Mouse (Mus musculus) hindlimb bud, embryonic 11.5 days (tissue): Measurements from ENCODE around the gene Sytl3.

Experiments used
- DNase-seq: peaks from one replicate; pipeline ENCODE4 v3.0.0-alpha.2; 2012; ENCODE audit warnings: low read depth, low spot score; ENCODE audit errors: extremely low spot score

Gene Sytl3

DNA sequence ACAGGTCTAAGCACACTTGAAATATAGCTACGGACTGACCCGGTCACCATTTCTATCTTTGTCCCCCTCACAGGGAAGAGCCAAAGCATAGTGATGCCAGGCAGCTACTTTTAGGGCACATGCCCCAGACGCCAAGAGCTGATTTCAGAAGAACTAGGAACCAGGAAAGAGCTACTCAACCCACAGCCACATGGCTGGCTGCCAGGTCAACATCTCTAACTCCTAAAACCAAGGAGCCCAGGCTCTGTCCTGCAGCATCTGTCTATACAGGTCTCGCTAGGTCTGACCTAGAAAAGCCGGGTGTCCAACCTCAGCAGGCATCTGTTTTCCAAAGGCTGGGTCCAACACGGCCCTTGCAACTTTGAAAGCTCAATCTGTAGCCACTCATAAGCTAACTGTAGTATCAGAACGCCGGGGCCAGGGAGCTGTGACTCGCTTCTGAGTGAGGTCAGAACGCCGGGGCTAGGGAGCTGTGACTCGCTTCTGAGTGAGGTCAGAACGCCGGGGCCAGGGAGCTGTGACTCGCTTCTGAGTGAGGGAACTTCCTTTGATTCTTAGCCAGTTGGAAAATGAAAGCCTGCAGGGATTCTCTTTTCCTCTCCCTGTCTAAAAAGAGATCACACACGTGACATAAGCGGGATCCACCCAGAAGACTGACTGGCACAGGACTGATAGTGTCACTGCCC is 90.0 kb downstream of the Sytl3 start:
- no peak for DNase-seq

DNA sequence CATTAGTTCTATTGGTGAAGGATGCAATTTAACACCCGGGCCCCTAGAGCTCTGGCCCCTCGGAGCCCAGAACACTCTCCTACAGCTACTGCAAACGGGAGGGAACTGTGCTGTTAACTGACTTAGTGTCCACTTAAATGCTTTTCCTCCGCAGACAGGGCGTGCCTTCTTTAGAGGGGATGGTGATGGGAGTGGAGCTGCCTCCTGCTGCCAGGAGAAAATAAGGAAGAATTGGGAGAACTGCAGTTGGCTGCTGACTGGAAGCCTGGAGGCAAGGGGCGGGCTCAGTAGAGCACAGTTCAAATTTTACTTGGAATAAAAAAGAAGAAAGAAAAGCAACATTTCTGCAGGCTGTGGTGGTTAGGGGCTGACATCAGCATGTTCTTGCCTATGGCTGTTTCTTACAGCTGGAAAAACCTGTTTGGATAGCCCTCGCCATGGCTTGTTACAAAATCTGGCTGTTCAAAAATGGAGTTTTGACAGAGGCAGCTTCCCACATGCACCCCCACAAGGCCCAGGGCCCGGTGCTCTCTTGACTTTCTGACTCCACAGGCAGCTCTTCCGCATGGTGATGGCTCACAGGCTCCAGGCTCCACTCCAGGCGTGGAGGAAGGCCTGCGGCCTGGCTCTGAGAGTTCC is 92.4 kb downstream of the Sytl3 start:
- DNase-seq = no peak

DNA sequence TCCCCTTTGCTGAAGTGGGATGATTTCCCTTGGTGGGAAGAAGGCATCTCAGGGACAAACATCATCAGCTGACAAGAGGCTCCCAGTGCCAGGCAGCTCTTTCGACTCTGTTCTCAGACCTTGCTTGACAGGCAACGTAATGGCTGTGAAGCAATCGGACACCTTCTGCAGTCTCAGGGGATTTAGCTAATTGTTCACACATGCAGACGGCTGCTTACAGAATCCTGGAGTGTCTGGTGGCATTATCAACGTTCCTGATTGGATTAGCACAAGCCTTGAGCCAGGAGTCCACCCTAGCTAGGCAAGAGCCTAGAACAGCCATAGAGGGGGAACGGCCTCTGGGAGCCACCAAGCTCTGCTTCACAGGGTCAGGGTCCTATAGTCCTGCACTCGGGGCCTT is 93.5 kb downstream of the Sytl3 start:
- peak; percentile 16 for DNase-seq

DNA sequence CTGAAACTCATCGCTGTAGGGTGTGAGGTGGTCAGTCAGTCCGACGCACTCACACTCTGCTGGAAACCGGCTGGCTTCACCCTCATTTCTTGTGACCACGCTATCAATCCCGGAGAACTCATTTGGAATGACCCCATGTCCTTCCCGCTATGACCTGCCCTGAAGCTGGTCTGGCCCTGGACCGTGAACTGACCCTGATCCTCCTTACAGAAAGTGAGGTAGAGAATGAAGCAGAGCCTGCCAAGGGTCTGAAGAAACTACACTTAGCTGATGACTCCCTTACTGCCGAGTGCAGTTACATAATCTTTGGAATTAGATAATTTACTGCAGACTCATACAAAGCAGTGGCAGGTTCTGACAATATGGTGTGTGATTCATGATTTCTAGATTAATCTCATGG is 96.3 kb downstream of the Sytl3 start:
- no peak for DNase-seq

DNA sequence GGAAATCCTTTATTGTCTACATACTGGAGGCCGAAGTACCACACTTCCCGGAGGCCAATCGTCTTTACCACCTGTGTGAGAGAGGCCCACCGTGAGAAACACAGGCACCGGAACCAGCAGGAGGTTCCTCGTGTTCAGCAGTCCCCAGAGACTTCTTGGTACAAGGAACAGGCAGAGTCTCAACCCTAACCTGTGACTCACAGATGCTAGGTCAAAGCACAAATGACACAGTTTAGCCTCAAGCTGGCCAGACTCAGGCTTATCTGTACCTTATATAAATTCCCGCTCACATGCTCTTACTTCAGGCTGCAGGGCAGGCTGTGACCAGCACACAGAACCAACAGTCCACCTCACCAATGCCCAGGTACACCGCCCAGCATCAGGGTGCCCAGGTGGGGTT is 97.0 kb downstream of the Sytl3 start:
- no peak for DNase-seq

DNA sequence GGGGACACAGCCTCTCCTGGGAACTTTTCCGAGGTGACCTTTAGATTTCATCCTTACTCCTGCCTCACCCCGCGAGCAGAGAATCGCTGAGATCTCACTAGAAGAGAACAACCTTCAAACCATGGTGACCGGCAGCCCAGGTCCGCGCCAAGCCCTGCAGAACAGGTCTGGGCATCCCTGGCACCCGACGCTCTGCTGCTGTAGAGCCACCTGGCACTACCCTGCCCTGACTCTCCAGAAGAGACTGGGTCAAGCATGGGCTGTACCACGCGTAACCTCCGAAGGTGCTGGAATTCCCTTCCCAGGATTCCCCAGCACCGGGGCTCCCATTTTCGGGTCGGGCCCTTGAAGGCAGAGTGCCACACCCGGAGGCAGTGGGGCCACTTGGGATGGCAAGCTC is 99.0 kb downstream of the Sytl3 start:
- DNase-seq = no peak

DNA sequence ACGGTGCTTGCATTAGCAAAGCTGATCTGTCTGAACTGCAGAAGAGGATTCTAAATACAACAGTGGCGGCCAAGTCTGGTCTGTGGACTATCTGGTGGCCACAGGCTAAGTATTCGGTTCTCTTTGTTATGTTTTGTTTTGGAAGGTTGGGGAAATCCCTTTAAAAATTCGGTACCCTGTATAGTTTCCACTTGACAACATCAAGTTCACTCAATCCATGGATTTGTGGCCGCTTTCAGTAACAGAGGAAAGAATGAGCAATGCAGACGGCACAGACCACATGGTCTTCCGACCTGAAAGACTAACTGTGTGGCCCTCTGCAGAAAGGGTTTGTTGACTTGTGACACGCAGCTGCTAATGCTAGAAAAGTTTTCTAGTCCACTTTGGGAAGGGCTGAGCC is 100.0 kb downstream of the Sytl3 start:
- DNase-seq = no peak

DNA sequence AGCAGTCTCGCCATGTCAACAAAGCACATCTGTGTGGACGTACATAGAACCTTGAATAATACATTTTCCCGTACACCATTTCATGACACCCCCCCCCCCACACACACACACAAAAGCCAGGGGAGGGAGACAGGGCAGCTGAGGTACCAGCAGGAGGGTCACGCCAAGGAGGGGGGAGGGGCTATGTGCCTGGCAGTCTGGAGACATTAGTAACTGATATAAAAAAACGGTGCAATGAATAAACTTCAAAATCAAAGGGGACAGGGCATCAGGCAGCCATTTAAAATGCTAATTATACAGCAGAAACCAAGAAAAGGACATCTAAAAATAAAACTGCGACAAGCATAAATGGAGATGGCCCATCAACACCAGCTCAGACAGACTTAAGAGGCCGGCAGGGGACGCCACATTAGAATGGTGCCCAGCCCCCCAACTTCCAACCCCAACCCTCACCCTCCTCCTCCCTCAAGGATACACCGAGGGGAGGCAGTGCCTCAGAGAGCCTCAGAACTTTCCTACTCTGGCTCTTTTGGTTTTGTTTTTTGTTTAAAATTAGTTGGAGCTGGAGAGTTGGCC is 100.9 kb downstream of the Sytl3 start:
- DNase-seq = no peak

DNA sequence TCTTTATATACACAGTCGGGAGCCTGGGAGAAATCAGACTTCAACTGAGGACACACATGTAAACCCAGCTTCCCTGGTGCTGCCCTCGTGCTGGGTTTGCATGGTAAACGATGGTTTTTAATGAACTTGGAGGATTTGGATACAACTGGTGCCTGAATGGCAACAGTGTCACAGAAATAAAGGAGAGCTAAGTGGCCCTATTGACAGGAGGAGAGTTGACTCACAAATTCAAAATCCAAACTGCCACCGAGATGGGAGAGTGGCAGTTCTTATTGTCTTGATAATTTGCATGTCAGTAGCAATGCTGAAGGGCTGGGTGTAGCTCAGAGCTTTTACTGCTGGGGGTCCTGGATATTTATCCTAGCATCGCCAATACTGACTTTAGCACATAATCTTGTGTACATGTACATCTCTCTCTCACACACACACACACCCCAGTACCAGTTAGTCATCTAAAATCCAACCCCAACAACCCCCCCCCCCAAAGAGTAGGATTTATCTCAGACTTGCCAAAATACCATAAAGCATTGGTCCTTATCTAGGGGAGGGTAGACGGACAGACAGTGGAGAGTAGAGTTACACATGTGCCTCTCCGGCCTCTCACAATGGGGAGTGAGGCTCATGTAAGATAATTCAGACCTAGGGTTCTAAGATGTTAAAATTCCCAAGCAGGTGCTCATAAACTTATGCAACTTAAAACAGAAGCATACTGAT is 104.8 kb downstream of the Sytl3 start:
- no peak for DNase-seq

DNA sequence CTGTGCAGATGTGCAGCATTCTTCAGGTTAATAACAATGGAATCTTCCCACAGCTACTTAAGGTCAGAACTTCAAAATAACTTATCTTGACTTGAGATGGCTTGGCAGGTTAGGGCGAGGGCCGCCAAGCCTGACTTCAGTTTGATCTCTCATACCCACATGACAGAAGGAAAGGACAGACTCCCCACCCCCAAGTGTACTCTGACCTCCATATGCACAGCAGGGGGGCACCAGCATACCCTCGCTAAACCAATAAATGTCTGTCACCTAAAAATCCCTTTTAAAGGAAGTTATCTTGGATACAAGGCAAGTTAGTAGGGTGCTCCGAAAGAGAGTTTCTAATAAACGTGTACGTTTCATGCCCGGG is 105.3 kb downstream of the Sytl3 start:
- DNase-seq = no peak

DNA sequence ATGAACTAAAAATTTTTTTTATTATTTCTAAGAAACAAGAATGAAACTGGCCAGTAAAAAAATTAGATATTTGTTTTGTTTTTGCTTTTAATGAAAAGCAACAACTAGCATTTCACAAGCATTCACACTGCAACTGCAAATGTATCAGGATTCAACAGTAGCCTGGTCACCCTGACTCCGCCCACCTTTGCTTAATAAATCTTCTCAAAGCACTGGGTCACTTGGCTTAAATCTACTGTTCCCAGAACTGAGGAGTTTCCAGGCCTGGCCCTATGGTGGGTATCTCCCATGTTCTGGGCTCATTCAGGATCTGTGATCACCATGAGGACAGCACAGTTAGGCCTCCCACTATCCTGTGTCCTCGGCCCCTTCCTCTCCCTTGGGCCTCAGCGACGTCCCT is 105.8 kb downstream of the Sytl3 start:
- no peak for DNase-seq

DNA sequence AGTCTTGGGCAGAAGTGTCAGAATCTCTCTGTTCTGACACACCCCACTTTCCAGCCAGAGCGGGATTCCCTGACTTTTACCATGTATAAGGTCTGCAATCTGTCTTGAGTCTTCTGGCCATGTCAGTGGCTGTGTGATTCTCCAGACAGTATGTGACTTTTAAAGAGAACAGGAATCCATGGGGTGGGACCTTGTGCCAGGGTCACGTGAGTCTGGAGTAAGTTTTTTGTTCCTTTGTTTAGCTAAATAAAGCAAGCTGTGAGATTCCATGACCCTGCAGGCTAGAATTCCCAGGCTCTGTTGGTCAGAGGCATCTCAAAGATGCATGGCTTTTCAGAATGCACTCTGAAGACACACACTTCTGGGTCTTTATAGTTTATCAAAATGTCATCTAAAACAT is 107.0 kb downstream of the Sytl3 start:
- no peak for DNase-seq

DNA sequence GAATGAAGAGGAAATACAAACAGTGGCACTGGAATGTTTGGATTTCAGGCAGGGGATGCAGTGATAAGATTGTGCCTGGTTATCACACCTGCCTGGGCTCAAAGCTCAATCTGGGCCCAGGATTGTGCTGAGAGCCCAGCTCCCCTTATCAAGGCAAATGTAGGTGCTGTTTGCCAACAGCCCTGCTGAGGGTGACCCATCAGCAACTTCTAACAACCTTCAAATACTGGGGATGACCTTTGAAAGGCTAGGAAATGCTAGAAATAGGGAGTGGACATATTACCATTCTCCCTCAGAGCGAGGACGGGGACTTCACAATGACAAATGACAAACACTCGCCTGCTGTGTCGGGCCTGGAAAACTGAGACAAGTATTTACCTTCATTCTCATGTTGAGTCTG is 107.9 kb downstream of the Sytl3 start:
- DNase-seq = no peak

DNA sequence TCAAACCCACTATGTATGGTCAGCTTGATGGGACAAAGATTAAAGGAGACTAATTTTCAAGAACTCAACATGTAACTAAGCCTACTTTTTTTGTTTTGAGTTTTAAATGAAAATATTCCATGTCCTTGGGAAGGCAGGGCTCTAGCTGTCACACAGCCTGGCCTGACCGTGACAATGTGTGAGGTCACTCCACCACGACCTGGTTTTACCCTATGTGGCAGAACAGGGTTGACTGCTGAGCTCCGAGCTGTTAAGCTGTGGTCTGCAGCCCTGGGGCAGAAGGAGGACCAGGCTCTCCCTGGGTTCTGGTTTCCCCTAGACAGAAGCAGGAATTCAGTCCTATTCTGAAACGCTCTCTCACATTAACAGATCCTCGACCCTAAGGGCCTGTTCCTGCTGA is 108.9 kb downstream of the Sytl3 start:
- DNase-seq = no peak

DNA sequence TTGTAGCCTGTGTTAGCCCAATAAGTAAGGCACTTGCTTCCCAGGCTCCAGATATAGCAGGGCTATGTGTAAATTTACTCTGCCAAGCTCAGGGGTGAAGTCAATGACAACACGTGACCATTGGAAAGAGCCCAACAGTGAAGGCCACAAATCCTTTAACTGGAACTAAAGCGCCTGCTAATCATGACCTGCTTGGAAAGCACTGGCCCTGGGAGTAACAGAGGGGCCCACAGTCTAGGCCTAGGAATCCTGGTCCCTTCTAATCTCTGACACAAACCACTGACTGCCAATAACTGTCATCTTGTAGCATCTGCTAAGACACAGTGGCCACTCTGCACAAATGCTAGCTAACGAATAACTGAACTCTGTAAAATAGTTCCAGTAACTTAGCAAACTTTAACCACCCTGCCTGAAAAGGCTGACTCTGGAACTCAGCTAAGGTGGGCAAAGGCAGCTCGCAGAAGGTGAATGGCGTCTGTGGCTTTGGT is 109.5 kb downstream of the Sytl3 start:
- DNase-seq = no peak

DNA sequence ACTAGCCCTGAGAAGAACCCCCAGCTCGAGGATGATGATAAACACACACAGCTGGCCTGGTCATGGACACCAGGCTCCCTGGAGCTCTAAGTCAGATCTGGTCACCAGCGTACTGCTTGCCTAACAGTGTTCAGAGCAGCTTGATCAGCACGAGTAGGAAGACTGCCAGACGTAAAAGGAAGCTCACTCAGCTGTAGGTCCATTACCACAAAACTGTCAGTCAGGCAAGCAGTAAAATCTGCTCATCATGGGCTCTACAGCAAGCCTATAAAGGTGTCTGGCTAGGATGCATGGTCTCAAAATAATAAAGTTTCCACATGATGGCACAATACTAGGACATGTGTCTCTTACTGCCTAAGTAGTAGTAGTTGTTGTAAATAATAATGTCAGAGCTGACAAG is 110.7 kb downstream of the Sytl3 start:
- no peak for DNase-seq

DNA sequence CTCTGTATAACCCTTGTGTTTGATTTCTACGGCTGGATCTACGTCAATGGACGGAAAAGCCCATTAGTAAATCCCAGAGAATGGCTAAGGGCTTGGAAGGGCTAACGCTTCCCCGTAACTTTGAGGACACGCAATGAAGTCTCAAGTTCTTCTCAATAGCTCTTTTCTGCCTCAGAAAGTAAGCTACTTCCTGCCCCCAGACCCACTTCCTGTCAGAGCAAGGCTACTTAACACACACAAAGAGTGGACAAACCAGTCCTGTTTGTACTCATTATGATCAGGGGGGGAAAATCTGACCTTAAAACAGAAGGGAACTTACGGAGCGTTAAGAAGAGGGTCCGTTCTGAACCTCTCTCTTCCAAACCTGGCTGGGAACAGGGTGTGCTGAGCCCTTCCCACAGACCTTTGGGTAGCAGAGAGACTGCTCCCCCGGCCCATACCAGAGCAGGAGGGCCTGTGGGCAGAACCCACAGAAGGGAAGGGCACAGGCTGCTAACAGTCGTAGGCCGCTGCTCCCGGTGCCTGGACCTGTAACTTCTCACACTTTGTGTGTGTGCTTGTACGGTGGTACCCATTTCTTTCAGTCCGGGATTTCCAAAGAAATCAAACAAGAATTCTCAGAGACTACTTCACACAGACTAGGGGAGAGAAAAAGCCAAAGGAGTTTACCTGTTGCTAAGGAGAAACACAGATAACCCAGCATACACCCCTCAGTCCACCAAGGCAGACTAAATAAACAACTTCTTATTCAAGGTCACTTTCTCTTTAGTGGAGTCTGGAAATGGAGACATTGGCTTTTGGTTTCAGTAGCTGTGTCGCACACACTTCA is 113.0 kb downstream of the Sytl3 start:
- no peak for DNase-seq

DNA sequence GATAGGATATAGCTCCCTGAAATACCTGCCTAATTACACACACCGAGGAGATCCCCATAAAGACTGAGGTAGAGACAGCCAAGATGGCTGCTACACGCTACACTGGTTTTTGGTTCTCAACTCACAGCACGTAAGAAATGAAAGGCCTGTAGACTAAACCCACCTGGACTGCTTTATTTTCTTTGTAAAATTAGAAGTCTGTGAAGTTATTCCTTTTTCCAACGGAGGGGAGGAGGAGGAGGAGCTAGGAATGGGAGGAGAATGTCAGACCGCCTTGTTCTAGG is 113.5 kb downstream of the Sytl3 start:
- no peak for DNase-seq

DNA sequence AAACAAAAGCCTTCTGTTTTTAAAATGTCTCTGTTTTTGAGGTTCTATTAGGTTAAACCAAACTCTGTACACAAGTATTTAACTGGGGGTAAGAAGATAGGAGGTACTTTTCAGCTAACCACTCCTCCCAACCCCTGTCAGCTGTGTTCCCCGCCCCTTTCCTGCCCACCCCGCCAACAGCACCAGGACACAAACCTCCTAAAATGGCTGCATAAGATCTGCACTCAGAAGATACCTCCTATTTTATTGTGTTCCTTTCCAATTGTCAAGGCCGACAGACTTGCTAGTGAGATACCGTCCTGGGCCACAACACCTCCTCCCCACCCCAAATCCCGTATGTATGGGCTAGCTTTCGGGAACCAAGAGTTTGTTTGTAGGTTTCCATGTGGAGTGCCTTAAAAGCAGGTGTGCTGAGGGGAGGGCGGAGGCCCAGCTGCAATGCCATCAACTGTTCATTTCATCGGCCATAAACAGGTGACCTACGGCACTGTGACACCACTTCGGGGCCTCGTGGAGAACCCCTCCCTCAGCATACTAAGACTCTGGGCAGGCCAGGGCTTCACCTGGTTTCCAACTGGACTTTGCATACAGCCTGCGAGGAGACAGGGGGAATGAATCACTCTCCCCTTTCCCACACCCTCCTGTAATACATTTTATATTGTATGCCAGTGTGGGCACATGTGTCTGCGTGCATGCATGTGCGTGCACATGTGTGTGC is 114.5 kb downstream of the Sytl3 start:
- no peak for DNase-seq

DNA sequence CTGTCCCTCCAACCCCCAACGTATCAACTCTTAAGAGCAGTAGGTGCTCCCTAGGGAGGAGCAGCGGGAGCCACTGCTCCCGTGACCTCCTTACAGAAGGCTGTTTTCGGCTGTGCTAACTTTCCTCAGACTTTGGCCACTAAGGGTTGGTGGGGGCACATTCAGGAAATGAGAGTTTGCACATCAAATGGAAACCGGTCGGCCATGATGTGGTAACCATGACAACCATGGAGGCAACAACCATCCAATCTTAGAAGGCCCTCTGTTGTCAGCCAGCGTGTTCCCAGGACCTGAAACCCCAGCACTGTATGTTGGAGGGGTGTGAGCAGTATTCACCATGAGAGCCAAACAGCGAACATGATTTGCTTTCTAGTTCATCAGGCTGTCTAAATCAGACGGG is 116.3 kb downstream of the Sytl3 start:
- DNase-seq = no peak

DNA sequence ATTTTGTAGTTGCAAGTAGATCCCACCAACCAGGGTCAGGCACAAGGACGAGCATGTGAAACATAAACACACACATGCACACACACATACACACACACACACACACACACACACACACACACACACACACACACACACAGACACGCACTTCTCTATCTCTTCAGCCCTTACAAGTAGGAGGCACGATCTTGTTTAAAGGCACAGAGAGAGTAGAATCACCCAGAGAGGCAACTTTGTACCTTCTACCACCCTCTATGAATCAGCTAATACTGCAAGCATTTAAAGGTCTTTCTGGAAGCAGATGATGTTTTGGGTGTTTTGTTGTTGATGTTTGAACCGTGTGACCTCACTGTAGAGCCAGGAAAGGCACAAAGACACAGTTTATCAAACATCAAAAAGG is 116.8 kb downstream of the Sytl3 start:
- DNase-seq = no peak
